Comparison of ENCODE assay signal across 9 mouse cellular contexts in the genomic region with DNA sequence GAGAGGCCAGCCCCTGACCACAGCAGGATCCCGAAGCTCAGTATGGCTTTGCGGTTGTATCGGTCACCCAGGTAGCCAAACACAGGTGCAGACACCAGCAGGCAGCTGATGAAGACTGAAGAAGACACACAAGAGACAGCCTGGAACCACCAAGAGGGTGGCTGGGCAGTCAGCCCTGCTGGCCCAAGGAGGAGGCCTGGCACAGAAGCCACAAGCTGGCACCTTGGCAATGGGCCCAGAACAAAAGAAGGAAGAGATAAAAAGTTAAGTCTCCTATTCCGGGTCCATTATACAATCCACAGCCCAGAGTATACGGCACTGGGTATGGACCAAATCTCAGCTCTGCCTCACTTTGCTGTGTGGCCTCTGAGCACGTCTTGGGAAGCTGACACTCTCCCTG. TPM values are rescaled to one million over a fixed set of nuclear protein-coding genes. Genes with fewer than 3 reads are reported as not detected.
DNase-seq lines count a peak whose midpoint lies in the region; ATAC-seq lines count a peak whose summit lies in the region.
"Had no signal": no experiment of that assay in that cellular context is flagged by ENCODE, and none has a peak within 500 bp of the region (broad histone marks: within the 10 kb centered on the region; RNA-seq: fewer than 3 reads in every experiment).

No protein-coding gene starts in this region.

- no peak overlapping the region for H3K4me2 ChIP-seq in heart, embryonic 11.5 days

- 81% methylated on average over 6 of the region's 6 CpGs for WGBS in heart, embryonic 11.5 days (ENCODE audit: insufficient replicate concordance)

- H3K27me3 ChIP-seq in heart, embryonic 11.5 days (ENCODE audit: control insufficient read depth, insufficient read depth, low read length), result no peaks in the 10 kb centered on the region; the same call in 1 of the 2 replicates

- H3K9me3 ChIP-seq in heart, embryonic 11.5 days (replicated peaks; ENCODE audit: control insufficient read depth, low read length), result peaks cover under 1% of the 10 kb centered on the region; the same call in 1 of the 2 replicates

- H3K27ac ChIP-seq in heart, embryonic 11.5 days (ENCODE audit: low read depth, low read length), result no peak overlapping the region

- H3K4me1 ChIP-seq in heart, embryonic 11.5 days (ENCODE audit: control insufficient read depth, insufficient read depth, low read length), result 0 out of 2 replicates have a peak, but pooled peaks cover 6% of the 10 kb centered on the region

- H3K36me3 ChIP-seq in heart, embryonic 11.5 days (ENCODE audit: control insufficient read depth, insufficient read depth, low read length), result no peaks in the 10 kb centered on the region

- DNase-seq in heart, adult 8-10 months (ENCODE audit: low spot score), result peak; percentile 58
- DNase-seq in ovary, adult 18-20 months (ENCODE audit: low spot score), result peak; percentile 36
- no peak for DNase-seq in ovary, postnatal 10 days (ENCODE audit: low spot score)
- DNase-seq in right cerebral cortex, postnatal 4 days, result peak; percentile 38
- no peak for DNase-seq in B cell, adult 2 months
- no peak for DNase-seq in urinary bladder, postnatal 4 days (ENCODE audit: low spot score in 2 of 2)

- no peak overlapping the region for H3K4me3 ChIP-seq in heart, embryonic 11.5 days (ENCODE audit: low read depth, low read length)

- H3K9ac ChIP-seq in heart, embryonic 11.5 days (ENCODE audit: low read depth, low read length), result no peak overlapping the region

- no peak for ATAC-seq in heart, embryonic 11.5 days (replicated peaks; ENCODE audit: insufficient number of reproducible peaks, low FRiP score, low TSS enrichment)
- peak; percentile 43 for ATAC-seq in common myeloid progenitor, adult 5-6 weeks (replicated peaks; ENCODE audit: low read depth, poor library complexity, severe bottlenecking)
- ATAC-seq: activated CD4-positive, CD25-positive, alpha-beta regulatory T cell, adult 4 months had no signal

RNA-seq across cellular contexts. Expression of gene Spns3, which starts 9.9 kb away (rescaled TPM):
- under 1 TPM in 1 of 4 experiments, not detected in 3; 0.14 TPM for total RNA-seq in heart, adult 8-10 months (2022)
- polyA plus RNA-seq in heart, embryonic 11.5 days (2014; fragmentation: Nextera tagmentation; extraction: Ambion mirVana), result 0.17 TPM in 1 of 2 replicates, not detected in the other
- total RNA-seq in common myeloid progenitor, adult 5-6 weeks (2017), result 20.5 and 29.3 TPM in 2 replicates

RNA-seq across cellular contexts. Expression of gene Spns2, which starts 50.7 kb away (rescaled TPM):
- 10 to 100 TPM in 1 of 4 experiments, 1 to 10 TPM in 3; 7.4 to 10.2 (median 7.9) TPM for total RNA-seq in heart, adult 8-10 months (2022)
- 4.0 and 4.6 TPM in 2 replicates for polyA plus RNA-seq in heart, embryonic 11.5 days (2014; fragmentation: Nextera tagmentation; extraction: Ambion mirVana)
- total RNA-seq in common myeloid progenitor, adult 5-6 weeks (2017), result 38.1 and 49.9 TPM in 2 replicates
- polyA plus RNA-seq: activated CD4-positive, CD25-positive, alpha-beta regulatory T cell, adult 4 months had no signal

Comparison
In these comparisons a context has a peak if more than half of its experiments do, and no peak if none do; other contexts are left out.
1. DNase-seq: peak in heart, adult 8-10 months (single experiment), ovary, adult 18-20 months (single experiment) and right cerebral cortex, postnatal 4 days (single experiment); none in ovary, postnatal 10 days (single experiment), B cell, adult 2 months (0 of 2) and urinary bladder, postnatal 4 days (0 of 2).
2. RNA of gene Spns3, which starts 9.9 kb away (total RNA-seq): 20.5 to 29.3 TPM in common myeloid progenitor, adult 5-6 weeks; 0.14 TPM in heart, adult 8-10 months; every median in the first group is over 10 times any median in the second.